Mouse (Mus musculus): ENCODE data around the gene Dcaf4. TPM values are rescaled to one million over a fixed set of nuclear protein-coding genes. Genes with fewer than 3 reads are reported as not detected.

Dcaf4 gene
- polyA plus RNA-seq, 1 experiment from 2014 or later, result 24.0 TPM

Other genes starting within 250 kb of the Dcaf4 start
- gene Dpf3, start 32.8 kb upstream of the Dcaf4 start, polyA plus RNA-seq (2014; fragmentation: Nextera tagmentation; extraction: Ambion mirVana), result 10.8 and 11.0 TPM in 2 replicates
- gene Zfyve1, start 76.8 kb downstream of the Dcaf4 start, polyA plus RNA-seq (2014; fragmentation: Nextera tagmentation; extraction: Ambion mirVana), result 25.2 and 25.9 TPM in 2 replicates
- gene Rbm25, start 110.8 kb downstream of the Dcaf4 start, polyA plus RNA-seq (2014; fragmentation: Nextera tagmentation; extraction: Ambion mirVana), result 249 and 251 TPM in 2 replicates
- gene Psen1, start 167.7 kb downstream of the Dcaf4 start, polyA plus RNA-seq (2014; fragmentation: Nextera tagmentation; extraction: Ambion mirVana), result 74.8 and 77.7 TPM in 2 replicates
- 0.07 and 0.09 TPM in 2 replicates for gene Papln, start 243.2 kb downstream of the Dcaf4 start, polyA plus RNA-seq (2014; fragmentation: Nextera tagmentation; extraction: Ambion mirVana)